Mouse (Mus musculus) hindbrain, postnatal 0 days (tissue): Measurements from ENCODE around the gene Macrod2. TPM values are rescaled to one million over a fixed set of nuclear protein-coding genes. Genes with fewer than 3 reads are reported as not detected.
A peak's percentile ranks its signal among the peaks of the same experiment; 100 is the strongest.

Experiments
- ATAC-seq: fragments of 200-750 bp; cut with Nextera tagmentation; 2 replicates; pipeline ENCODE4 v1.8.0; 2017; ENCODE audit warnings: mild to moderate bottlenecking, moderate TSS enrichment, moderate library complexity
- DNase-seq: peaks from one replicate; pipeline ENCODE4 v3.0.0-alpha.2; 2015; ENCODE audit warnings: low spot score
- H3K27ac ChIP-seq: fragments of 300-500 bp; sonication (generic); 2 replicates; pipeline ENCODE4 v1.5.1; 2014; ENCODE audit warnings: mild to moderate bottlenecking
- H3K27me3 ChIP-seq: fragments of 300-500 bp; sonication (generic); 2 replicates; pipeline ENCODE4 v1.6.1; 2014; ENCODE audit warnings: low read length, mixed read lengths; ENCODE audit not compliant: insufficient read depth
- H3K36me3 ChIP-seq: fragments of 300-500 bp; sonication (generic); 2 replicates; pipeline ENCODE4 v1.6.1; 2014; ENCODE audit warnings: low read length, mixed read lengths; ENCODE audit not compliant: insufficient read depth
- H3K4me1 ChIP-seq: fragments of 300-500 bp; sonication (generic); 2 replicates; pipeline ENCODE4 v1.6.1; 2014; ENCODE audit warnings: antibody characterized with exemption, low read length, mixed read lengths; ENCODE audit not compliant: insufficient read depth
- H3K4me2 ChIP-seq: fragments of 300-500 bp; sonication (generic); 2 replicates; pipeline ENCODE4 v1.6.1; 2014; ENCODE audit warnings: low read depth, mild to moderate bottlenecking, low read length, moderate library complexity, mixed read lengths
- H3K4me3 ChIP-seq: fragments of 300-500 bp; sonication (generic); 2 replicates; pipeline ENCODE4 v1.5.1; 2014; ENCODE audit warnings: low read length
- H3K9ac ChIP-seq: fragments of 300-500 bp; sonication (generic); replicated peaks from 2 replicates; pipeline ENCODE4 v1.6.1; 2014; ENCODE audit warnings: mild to moderate bottlenecking, low read length, moderate library complexity, mixed read lengths
- H3K9me3 ChIP-seq: fragments of 300-500 bp; sonication (generic); 2 replicates; pipeline ENCODE4 v1.6.1; 2016; ENCODE audit warnings: low read length, mixed read lengths
- CTCF ChIP-seq: IDR thresholded peaks from 2 replicates; pipeline ENCODE4 v1.5.1; 2016; ENCODE audit warnings: antibody characterized with exemption, control low read depth, low read depth
- WGBS: fragments of 180-500 bp; shearing (Covaris S2); extraction: QIAGEN DNeasy Blood & Tissue Kit; methylation state at CpG from one replicate; pipeline ENCODE4 v1.1.7; 2014; 5-methylcytosine and 5-hydroxymethylcytosine counted together
- polyA plus RNA-seq: library from polyadenylated mRNA; unstranded; fragments of >200 nt; fragmentation: Nextera tagmentation; extraction: Ambion mirVana; gene quantifications from 2 replicates; pipeline ENCODE4 v1.2.1, GENCODE M21; 2015
- total RNA-seq: library from RNA; depleted of rRNA; stranded (reverse); fragments of >200 nt; gene quantifications from 2 replicates; pipeline ENCODE4 v1.2.3, GENCODE M21; 2014

The Macrod2 gene
- total and polyA plus RNA-seq, 2 experiments from 2014 or later = 18.3 to 60.0 TPM

DNA sequence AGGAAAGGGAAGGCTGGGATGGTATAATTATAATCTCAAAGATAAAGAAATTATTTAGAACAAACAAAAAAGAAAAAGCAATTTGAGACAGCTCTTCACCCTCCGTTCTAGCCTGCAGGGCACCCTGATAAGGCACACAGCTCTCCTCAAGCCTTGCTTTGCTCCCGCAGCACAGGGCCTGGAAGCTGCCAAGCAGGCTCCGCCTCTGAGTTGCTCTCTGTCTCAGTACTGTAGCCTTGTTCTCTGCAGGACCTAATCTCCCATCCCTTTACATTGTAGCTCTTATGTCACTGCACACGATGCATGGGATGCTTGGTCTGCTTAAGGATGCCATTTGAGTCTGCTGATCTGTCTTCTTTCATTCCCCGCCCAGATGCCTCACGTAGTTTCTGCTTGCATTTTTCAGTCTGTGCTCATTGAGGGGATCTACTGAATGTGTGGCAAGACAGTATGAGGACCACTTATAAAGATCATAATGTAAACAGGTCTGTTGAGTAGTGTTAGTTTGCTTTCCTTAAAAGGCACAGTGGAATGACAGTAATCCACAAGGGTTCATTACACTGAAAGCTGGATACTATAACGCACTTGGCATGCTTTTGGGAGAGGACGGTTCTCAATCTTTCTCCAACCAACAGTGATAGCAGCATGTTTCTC, 380.5 kb downstream of the Macrod2 start:
- H3K9ac ChIP-seq = no peak overlapping the region
- no peaks in the 10 kb centered on the region for H3K4me1 ChIP-seq
- no peaks in the 10 kb centered on the region for H3K9me3 ChIP-seq
- H3K36me3 ChIP-seq = no peaks in the 10 kb centered on the region
- no peak for TF ChIP-seq CTCF
- DNase-seq (no peak), ATAC-seq (no peak)
- no peaks in the 10 kb centered on the region for H3K27me3 ChIP-seq
- no peak overlapping the region for H3K4me3 ChIP-seq
- H3K4me2 ChIP-seq = no peak overlapping the region
- whole genome bisulfite sequencing = 71% methylated on average over 8 of the region's 8 CpGs
- no peak overlapping the region for H3K27ac ChIP-seq

DNA sequence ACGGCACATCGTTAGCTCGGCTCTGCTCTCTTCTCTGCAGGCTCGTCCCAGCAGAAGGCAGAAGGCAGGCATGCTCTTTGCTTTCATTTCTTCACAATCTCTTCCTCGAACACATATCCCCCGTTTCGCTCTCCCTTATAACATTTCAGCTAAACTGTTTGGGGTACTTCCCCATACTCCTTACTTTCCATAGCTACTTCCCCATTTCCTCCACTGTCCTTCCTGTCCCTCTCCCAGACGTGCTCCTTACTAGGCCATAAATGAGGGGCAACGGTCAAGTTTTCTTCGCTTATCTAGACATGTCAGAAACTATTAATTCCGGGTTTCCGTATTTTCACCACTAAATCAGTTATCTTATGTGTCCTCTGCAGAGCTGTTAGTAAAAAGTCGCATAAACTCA, 383.1 kb downstream of the Macrod2 start:
- H3K36me3 ChIP-seq = no peaks in the 10 kb centered on the region
- no peak overlapping the region for H3K4me3 ChIP-seq
- no peak overlapping the region for H3K27ac ChIP-seq
- no peaks in the 10 kb centered on the region for H3K4me1 ChIP-seq
- ATAC-seq (no peak), DNase-seq (no peak)
- H3K4me2 ChIP-seq = no peak overlapping the region
- no peak overlapping the region for H3K9ac ChIP-seq
- no peaks in the 10 kb centered on the region for H3K27me3 ChIP-seq
- TF ChIP-seq CTCF = no peak
- 89% methylated on average over 13 of the region's 13 CpGs for WGBS
- no peaks in the 10 kb centered on the region for H3K9me3 ChIP-seq

DNA sequence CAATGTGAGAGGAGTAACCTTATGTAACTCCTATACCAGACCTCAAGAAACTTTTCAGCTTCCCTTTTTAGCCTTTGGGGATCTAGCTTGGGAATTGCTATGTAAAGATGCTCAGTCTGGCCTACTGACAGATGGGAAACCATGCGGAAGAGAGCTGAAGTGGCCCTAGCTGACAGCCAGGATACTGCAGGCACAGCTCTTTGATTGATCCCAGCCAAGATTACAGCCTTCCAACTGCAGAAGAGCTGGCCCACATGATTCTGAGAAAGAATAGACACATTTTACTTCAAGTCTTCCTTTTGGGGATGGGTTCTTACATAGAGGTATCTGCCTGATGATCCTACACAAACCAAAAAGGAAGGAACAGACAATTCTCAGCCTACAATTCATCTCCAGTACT, 387.9 kb downstream of the Macrod2 start:
- Histone ChIP-seq H3K4me2 (no peak overlapping the region), H3K4me1 (no peaks in the 10 kb centered on the region), H3K27ac (no peak overlapping the region), H3K4me3 (no peak overlapping the region), H3K9ac (no peak overlapping the region), H3K9me3 (no peaks in the 10 kb centered on the region), H3K27me3 (no peaks in the 10 kb centered on the region), H3K36me3 (no peaks in the 10 kb centered on the region)
- TF ChIP-seq CTCF = peak; percentile 46
- DNase-seq = peak; percentile 19
- peak; percentile 55; the same call in 1 of the 2 replicates for ATAC-seq
- WGBS = 69% methylated on average over 1 of the region's 1 CpGs

DNA sequence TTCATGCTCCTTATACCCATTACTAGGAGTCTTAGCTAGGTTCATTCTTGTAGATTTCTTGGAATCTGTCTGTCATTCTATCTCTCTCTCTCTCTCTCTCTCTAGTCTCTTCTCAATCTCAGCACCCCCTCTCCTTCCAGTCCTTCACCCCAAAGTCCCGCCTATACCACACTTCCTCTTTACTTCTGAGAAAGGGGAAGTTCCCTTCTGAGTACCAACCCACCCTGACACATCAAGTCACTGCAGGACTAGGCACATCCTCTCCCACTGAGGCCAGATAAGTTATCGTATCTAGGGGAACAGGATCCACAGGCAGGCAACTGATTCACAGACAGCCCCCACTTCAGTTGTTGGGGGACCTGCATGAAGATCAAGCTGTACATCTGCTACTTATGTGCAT, 389.5 kb downstream of the Macrod2 start:
- Histone ChIP-seq H3K4me2 (no peak overlapping the region), H3K4me3 (no peak overlapping the region), H3K27me3 (no peaks in the 10 kb centered on the region), H3K4me1 (no peaks in the 10 kb centered on the region), H3K36me3 (no peaks in the 10 kb centered on the region), H3K27ac (no peak overlapping the region), H3K9me3 (no peaks in the 10 kb centered on the region), H3K9ac (no peak overlapping the region)
- TF ChIP-seq CTCF = no peak
- ATAC-seq (no peak), DNase-seq (no peak)
- WGBS = 88% methylated on average over 2 of the region's 2 CpGs

DNA sequence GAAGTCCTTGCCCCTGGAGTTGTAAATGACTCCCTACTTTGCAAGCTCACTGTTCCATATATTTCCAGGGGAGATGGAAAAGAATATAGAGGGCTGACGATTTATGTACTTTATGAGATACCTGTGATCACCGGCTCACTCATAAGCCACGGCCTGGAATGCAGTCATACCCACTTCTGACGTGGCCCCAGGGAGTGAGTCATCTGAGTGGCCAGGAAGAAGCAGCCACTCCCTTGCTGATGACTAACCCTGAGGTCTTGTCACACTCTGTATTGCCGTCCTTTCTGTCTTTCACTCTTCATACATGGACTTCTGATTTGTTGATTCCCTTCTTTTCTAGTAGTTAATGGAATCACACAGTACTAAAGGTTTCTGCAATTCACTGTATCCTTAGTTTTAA, 395.3 kb downstream of the Macrod2 start:
- no peak for ATAC-seq
- H3K9ac ChIP-seq = no peak overlapping the region
- H3K27me3 ChIP-seq = no peaks in the 10 kb centered on the region
- TF ChIP-seq CTCF = no peak
- no peak overlapping the region for H3K4me2 ChIP-seq
- DNase-seq = no peak
- H3K9me3 ChIP-seq = no peaks in the 10 kb centered on the region
- WGBS = 80% methylated on average over 5 of the region's 5 CpGs
- H3K27ac ChIP-seq = no peak overlapping the region
- H3K36me3 ChIP-seq = no peaks in the 10 kb centered on the region
- H3K4me1 ChIP-seq = no peaks in the 10 kb centered on the region
- H3K4me3 ChIP-seq = no peak overlapping the region

DNA sequence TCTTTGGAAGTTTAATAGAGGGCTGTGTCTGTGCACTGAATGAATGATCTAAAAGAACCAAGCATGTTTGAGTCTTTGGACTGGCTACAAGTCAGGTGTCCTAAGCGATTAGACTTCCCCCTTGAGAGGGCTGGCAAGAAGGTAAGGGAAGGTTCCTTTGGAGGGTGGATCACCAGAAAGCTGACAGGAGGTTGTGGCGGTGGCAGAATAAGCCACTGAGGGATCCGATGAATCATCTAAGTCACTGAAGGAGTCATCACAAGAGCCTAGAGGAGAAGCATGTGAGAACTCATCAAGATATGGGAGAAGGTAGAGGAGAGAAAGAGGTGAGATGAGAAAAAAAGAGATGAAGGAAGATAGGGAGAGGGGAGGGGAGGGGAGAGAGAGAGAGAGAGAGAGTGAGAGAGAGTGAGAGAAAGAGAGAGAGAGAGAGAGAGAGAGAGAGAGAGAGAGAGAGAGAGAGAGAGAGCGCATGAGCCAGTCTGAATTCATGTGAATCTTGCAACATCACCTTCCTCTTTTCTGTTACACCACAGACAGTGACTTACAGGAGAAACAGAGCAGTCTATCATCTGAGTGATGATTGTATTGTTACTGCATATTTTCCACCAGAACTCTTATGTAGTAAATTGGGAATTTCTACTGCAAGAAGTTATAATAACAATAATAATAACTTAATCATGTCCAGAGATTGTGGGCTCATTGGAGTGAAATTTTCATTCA, 398.9 kb downstream of the Macrod2 start:
- Histone ChIP-seq H3K9ac (no peak overlapping the region), H3K27ac (no peak overlapping the region), H3K36me3 (no peaks in the 10 kb centered on the region), H3K4me1 (no peaks in the 10 kb centered on the region), H3K4me2 (no peak overlapping the region), H3K27me3 (no peaks in the 10 kb centered on the region), H3K4me3 (no peak overlapping the region), H3K9me3 (no peaks in the 10 kb centered on the region)
- no peak for ATAC-seq
- 88% methylated on average over 4 of the region's 4 CpGs for WGBS
- no peak for TF ChIP-seq CTCF
- DNase-seq = no peak

DNA sequence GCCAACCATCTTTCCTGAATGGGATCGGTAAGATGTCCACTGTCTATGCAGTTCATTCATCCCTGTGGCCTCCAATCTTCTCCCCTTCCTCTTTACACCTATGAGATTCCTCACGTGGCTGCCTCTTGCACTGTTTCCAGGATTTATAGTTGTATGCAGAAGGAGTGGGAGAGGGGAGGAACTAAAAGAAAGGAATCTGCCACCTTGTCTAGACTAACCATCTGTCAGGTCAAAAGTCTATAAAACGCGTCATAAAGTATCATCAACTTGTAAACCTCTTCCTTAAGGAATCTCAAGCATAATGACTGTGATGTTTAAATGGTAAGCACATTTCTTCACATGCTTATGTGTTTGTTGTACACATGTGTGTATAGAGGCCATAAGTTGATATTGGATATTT, 416.6 kb downstream of the Macrod2 start:
- no peaks in the 10 kb centered on the region for H3K36me3 ChIP-seq
- H3K4me3 ChIP-seq = no peak overlapping the region
- H3K4me2 ChIP-seq = no peak overlapping the region
- 87% methylated on average over 4 of the region's 4 CpGs for WGBS
- ATAC-seq (no peak), DNase-seq (no peak)
- no peaks in the 10 kb centered on the region for H3K27me3 ChIP-seq
- H3K4me1 ChIP-seq = no peaks in the 10 kb centered on the region
- H3K27ac ChIP-seq = no peak overlapping the region
- no peak overlapping the region for H3K9ac ChIP-seq
- no peaks in the 10 kb centered on the region for H3K9me3 ChIP-seq
- TF ChIP-seq CTCF = no peak
